9 mouse cellular contexts compared by ENCODE assay signal in the genomic region with DNA sequence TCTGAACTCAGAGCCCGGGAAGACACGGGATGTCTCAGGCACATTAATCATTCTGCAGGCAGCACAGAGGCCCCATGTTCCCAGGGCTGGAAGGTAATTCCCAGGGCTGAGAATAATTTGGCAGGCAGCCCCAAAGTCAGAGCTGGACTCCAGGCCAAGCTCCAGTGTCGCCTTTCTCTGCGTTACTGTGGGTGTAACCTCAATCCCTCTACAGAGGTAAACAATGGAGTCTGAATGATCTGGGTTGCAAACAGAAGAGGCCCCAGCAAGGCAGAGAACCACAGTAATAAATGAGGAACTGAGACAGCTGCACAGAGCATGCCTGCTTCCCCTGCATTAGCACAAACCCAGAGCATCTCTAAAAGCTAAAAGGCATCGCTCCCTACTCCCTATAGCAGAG.
DNase-seq lines count a peak whose midpoint lies in the region; ATAC-seq lines count a peak whose summit lies in the region.
"Had no signal": no experiment of that assay in that cellular context is flagged by ENCODE, and none has a peak within 500 bp of the region (broad histone marks: within the 10 kb centered on the region; RNA-seq: fewer than 3 reads in every experiment).

No protein-coding gene starts in this region.

- H3K9me3 ChIP-seq in hindbrain, embryonic 11.5 days (ENCODE audit: control insufficient read depth, low read length), result no peaks in the 10 kb centered on the region
- H3K9me3 ChIP-seq in hindbrain, embryonic 13.5 days, result no peaks in the 10 kb centered on the region
- no peaks in the 10 kb centered on the region for H3K9me3 ChIP-seq in forebrain, embryonic 11.5 days (ENCODE audit: control insufficient read depth, low read length)

- peak; percentile 3 for DNase-seq in hindbrain, embryonic 11.5 days (ENCODE audit: low spot score)
- peak; percentile 10 to 25 for DNase-seq in adrenal gland, adult 18-20 months (ENCODE audit: low spot score in 2 of 2)
- peak; percentile 49 for DNase-seq in kidney, postnatal 14 days
- DNase-seq in left cerebral cortex, adult 9 months (ENCODE audit: low spot score in 2 of 2), result no peak
- DNase-seq in forebrain, embryonic 11.5 days (ENCODE audit: low spot score), result no peak
- DNase-seq: right cerebral cortex, postnatal 14 days had no signal

- peak; percentile 14; the same call in 1 of the 2 replicates for ATAC-seq in hindbrain, embryonic 11.5 days (ENCODE audit: low FRiP score)
- no peak for ATAC-seq in hindbrain, embryonic 13.5 days (ENCODE audit: low FRiP score)
- ATAC-seq in granulocyte monocyte progenitor cell, adult 5-6 weeks (replicated peaks; ENCODE audit: poor library complexity, severe bottlenecking), result peak; percentile 72
- ATAC-seq in frontal cortex, adult (ENCODE audit: low TSS enrichment), result no peak
- no peak for ATAC-seq in forebrain, embryonic 11.5 days (replicated peaks; ENCODE audit: low FRiP score)

- WGBS in hindbrain, embryonic 11.5 days, result 49% methylated on average over 5 of the region's 5 CpGs
- 33% methylated on average over 5 of the region's 5 CpGs for WGBS in hindbrain, embryonic 13.5 days
- 67% methylated on average over 5 of the region's 5 CpGs for WGBS in forebrain, embryonic 11.5 days

- no peaks in the 10 kb centered on the region for H3K27me3 ChIP-seq in hindbrain, embryonic 11.5 days (ENCODE audit: control insufficient read depth, insufficient read depth, low read length)
- peaks cover 27% of the 10 kb centered on the region; the same call in 1 of the 2 replicates for H3K27me3 ChIP-seq in hindbrain, embryonic 13.5 days
- peaks cover 4% of the 10 kb centered on the region; the same call in 1 of the 2 replicates for H3K27me3 ChIP-seq in forebrain, embryonic 11.5 days (ENCODE audit: control insufficient read depth, insufficient read depth, low read length)

- H3K27ac ChIP-seq in hindbrain, embryonic 11.5 days (ENCODE audit: low read depth, low read length), result no peak overlapping the region
- no peak overlapping the region; the same call in 1 of the 2 replicates for H3K27ac ChIP-seq in hindbrain, embryonic 13.5 days
- no peak overlapping the region for H3K27ac ChIP-seq in forebrain, embryonic 11.5 days (ENCODE audit: low read depth, low read length)

- no peaks in the 10 kb centered on the region for H3K4me1 ChIP-seq in hindbrain, embryonic 11.5 days (replicated peaks; ENCODE audit: control insufficient read depth, insufficient read depth, low read length)
- peaks cover 7% of the 10 kb centered on the region; the same call in 1 of the 2 replicates for H3K4me1 ChIP-seq in hindbrain, embryonic 13.5 days (replicated peaks)
- H3K4me1 ChIP-seq in forebrain, embryonic 11.5 days (replicated peaks; ENCODE audit: control insufficient read depth, insufficient read depth, low read length), result no peaks in the 10 kb centered on the region

- H3K36me3 ChIP-seq in hindbrain, embryonic 11.5 days (ENCODE audit: control insufficient read depth, insufficient read depth, low read length), result no peaks in the 10 kb centered on the region
- H3K36me3 ChIP-seq in hindbrain, embryonic 13.5 days, result no peaks in the 10 kb centered on the region
- no peaks in the 10 kb centered on the region for H3K36me3 ChIP-seq in forebrain, embryonic 11.5 days (ENCODE audit: control insufficient read depth, insufficient read depth, low read length)

- no peak overlapping the region for H3K4me2 ChIP-seq in hindbrain, embryonic 11.5 days (replicated peaks; ENCODE audit: low read depth, low read length)
- no peak overlapping the region for H3K4me2 ChIP-seq in hindbrain, embryonic 13.5 days
- H3K4me2 ChIP-seq in forebrain, embryonic 11.5 days (ENCODE audit: low read depth, low read length, severe bottlenecking), result no peak overlapping the region

- no peak overlapping the region for H3K4me3 ChIP-seq in hindbrain, embryonic 11.5 days (ENCODE audit: low read depth, low read length)
- no peak overlapping the region for H3K4me3 ChIP-seq in hindbrain, embryonic 13.5 days
- no peak overlapping the region for H3K4me3 ChIP-seq in forebrain, embryonic 11.5 days (ENCODE audit: low read depth, low read length)

- no peak overlapping the region for H3K9ac ChIP-seq in hindbrain, embryonic 11.5 days (ENCODE audit: low read depth, low read length)
- H3K9ac ChIP-seq in hindbrain, embryonic 13.5 days, result no peak overlapping the region
- no peak overlapping the region for H3K9ac ChIP-seq in forebrain, embryonic 11.5 days (ENCODE audit: low read length)

Comparison
In these comparisons a context has a peak if more than half of its experiments do, and no peak if none do; other contexts are left out.
1. ATAC-seq: peak in hindbrain, embryonic 11.5 days (single experiment) and granulocyte monocyte progenitor cell, adult 5-6 weeks (single experiment); none in hindbrain, embryonic 13.5 days (single experiment), frontal cortex, adult (single experiment) and forebrain, embryonic 11.5 days (single experiment).
2. DNase-seq: peak in hindbrain, embryonic 11.5 days (single experiment), adrenal gland, adult 18-20 months (2 of 2) and kidney, postnatal 14 days (single experiment); none in left cerebral cortex, adult 9 months (0 of 2) and forebrain, embryonic 11.5 days (single experiment).